Mouse (Mus musculus): ENCODE results near the gene Morn1.

DNA sequence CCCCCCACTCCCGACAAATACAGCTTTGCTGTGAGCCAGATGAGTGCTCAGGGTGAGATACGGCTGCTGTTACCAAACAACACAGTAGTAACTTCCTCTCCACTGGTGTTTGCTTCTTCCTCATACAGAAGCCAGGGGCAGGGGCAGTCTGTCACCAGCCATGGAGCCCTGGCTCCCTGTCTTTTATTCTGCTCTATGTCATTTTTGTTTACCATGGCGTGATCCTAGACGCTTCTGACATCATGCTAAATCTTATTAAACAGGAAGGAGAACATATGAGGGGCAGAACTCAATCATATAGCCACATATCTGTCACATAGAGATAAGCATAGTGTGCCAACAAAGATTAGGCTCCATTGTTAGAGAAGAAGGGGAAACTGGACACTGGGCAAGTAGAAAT, 30.2 kb downstream of the Morn1 start:
- TF ChIP-seq CTCF (conservative IDR thresholded peaks at IDR 0.05 in 1 of 2, IDR thresholded peaks at IDR 0.05 in 1 of 2; ENCODE audit: low read depth in 2 of 2, low read length in 2 of 2) (no peak), POLR2A (IDR thresholded peaks at IDR 0.05; ENCODE audit: low read depth, low read length) (no peak), SIN3A (IDR thresholded peaks at IDR 0.05; ENCODE audit: low read length) (no peak), MYC (IDR thresholded peaks at IDR 0.05; ENCODE audit: low read depth, low read length) (no peak), RCOR1 (conservative IDR thresholded peaks at IDR 0.05; ENCODE audit: low read depth, low read length) (no peak), ZMIZ1 (IDR thresholded peaks at IDR 0.05; ENCODE audit: low read depth, low read length) (no peak), MXI1 (IDR thresholded peaks at IDR 0.05; ENCODE audit: low read depth, low read length) (no peak)

Data from CH12.LX (cell line).